Mouse (Mus musculus) frontal cortex, postnatal 10 days (tissue): ENCODE measurements around the gene Mitd1.
A peak's percentile ranks its signal among the peaks of the same experiment; 100 is the strongest.

ENCODE experiments used
- DNase-seq, 2 experiments: peaks; one replicate each; pipeline ENCODE4 v3.0.0; 2022; ENCODE audit warnings: low spot score in 2 of 2, mixed read lengths in 1 of 2

The Mitd1 gene

GRCm38 (mm10) chr1:37890025-37890652 lies at the start of gene Mitd1, which contains the start of gene Mrpl30:
TSS of gene Mitd1 (minus strand) at chr1:37890411.
TSS of gene Mrpl30 (plus strand) at chr1:37890477.
- peak; percentile 81 to 88 for DNase-seq

GRCm38 (mm10) chr1:37931806-37932205 lies 41.6 kb upstream of the Mitd1 start:
- DNase-seq, result no peak

GRCm38 (mm10) chr1:37925971-37926370 lies 35.8 kb upstream of the Mitd1 start:
- DNase-seq, result no peak

- no peak for DNase-seq
Measured at GRCm38 (mm10) chr1:37922536-37922935, 32.3 kb upstream of the Mitd1 start.

- DNase-seq, result no peak
Measured at GRCm38 (mm10) chr1:37918096-37918495, 27.9 kb upstream of the Mitd1 start.

- DNase-seq, result no peak
Measured at GRCm38 (mm10) chr1:37917666-37918065, 27.5 kb upstream of the Mitd1 start.

- no peak for DNase-seq
Measured at GRCm38 (mm10) chr1:37916393-37916792, 26.2 kb upstream of the Mitd1 start, which contains the start of gene Lyg2. TSS of gene Lyg2 (minus strand) at chr1:37916493.

- DNase-seq, result no peak
Measured at GRCm38 (mm10) chr1:37912751-37913150, 22.5 kb upstream of the Mitd1 start.

GRCm38 (mm10) chr1:37903178-37903577 lies 13.0 kb upstream of the Mitd1 start:
- DNase-seq, result no peak

GRCm38 (mm10) chr1:37900288-37900687 lies 10.1 kb upstream of the Mitd1 start:
- no peak for DNase-seq

- no peak for DNase-seq
Measured at GRCm38 (mm10) chr1:37899816-37900215, 9.6 kb upstream of the Mitd1 start.

GRCm38 (mm10) chr1:37894606-37895005 lies 4.4 kb upstream of the Mitd1 start:
- no peak for DNase-seq

- no peak for DNase-seq
Measured at GRCm38 (mm10) chr1:37891400-37891799, 1.2 kb upstream of the Mitd1 start.

- DNase-seq, result no peak
Measured at GRCm38 (mm10) chr1:37889206-37889605, 1.0 kb downstream of the Mitd1 start.

- DNase-seq, result no peak
Measured at GRCm38 (mm10) chr1:37884451-37884850, 5.8 kb downstream of the Mitd1 start.

GRCm38 (mm10) chr1:37883411-37883810 lies 6.8 kb downstream of the Mitd1 start:
- no peak for DNase-seq

GRCm38 (mm10) chr1:37877736-37878460 lies 12.3 kb downstream of the Mitd1 start:
- no peak for DNase-seq

GRCm38 (mm10) chr1:37873157-37873556 lies 17.1 kb downstream of the Mitd1 start:
- no peak for DNase-seq

GRCm38 (mm10) chr1:37872131-37873067 lies 17.8 kb downstream of the Mitd1 start:
- DNase-seq, result peak; percentile 74 to 83

- DNase-seq, result no peak
Measured at GRCm38 (mm10) chr1:37871704-37872103, 18.5 kb downstream of the Mitd1 start, which contains the start of gene Lipt1. TSS of gene Lipt1 (plus strand) at chr1:37871738.

- DNase-seq, result no peak
Measured at GRCm38 (mm10) chr1:37869362-37869761, 20.8 kb downstream of the Mitd1 start.

- DNase-seq, result no peak
Measured at GRCm38 (mm10) chr1:37868640-37869039, 21.6 kb downstream of the Mitd1 start.
